Mouse (Mus musculus) cerebellum, adult 11 months (tissue): ENCODE measurements at regions not wholly inside any gene's neighbourhood (a gene's known extent, or its start where the extent isn't known, plus 50 kb on each side); places are given as distances from the start of the nearest gene placed in this dataset.

Experiments used
- DNase-seq: peaks from one replicate; pipeline ENCODE4 v3.0.0; 2022

- DNase-seq: peak; percentile 10
Observed at GRCm38 (mm10) chr12:20614766-20615165, 375.5 kb upstream of the Asap2 start.
